Mouse (Mus musculus) bone marrow macrophage, adult 2 months (primary cell): ENCODE data around the gene Olfr458. TPM values are rescaled to one million over a fixed set of nuclear protein-coding genes. Genes with fewer than 3 reads are reported as not detected.
"Not testable (repeated sequence)": the region's sequence is repeated elsewhere in the genome, so short reads cannot be mapped to it uniquely, and the experiment has no call there.

Experiments used
- H3K27ac ChIP-seq: 2 replicates; pipeline ENCODE4 v1.5.1; 2012; ENCODE audit warnings: low read depth, low read length; ENCODE audit not compliant: insufficient read depth
- H3K4me1 ChIP-seq: 2 replicates; pipeline ENCODE4 v1.6.1; 2012; ENCODE audit warnings: low read length; ENCODE audit not compliant: control insufficient read depth, insufficient read depth
- H3K4me3 ChIP-seq: 2 replicates; pipeline ENCODE4 v1.5.1; 2012; ENCODE audit warnings: mild to moderate bottlenecking, low read length, moderate library complexity; ENCODE audit not compliant: insufficient read depth
- CTCF ChIP-seq: IDR thresholded peaks from 2 replicates; pipeline ENCODE4 v1.5.1; 2012; ENCODE audit warnings: low read depth, mild to moderate bottlenecking, low read length, moderate library complexity
- POLR2A ChIP-seq: IDR thresholded peaks from 2 replicates; pipeline ENCODE4 v1.6.1; 2012; ENCODE audit warnings: mild to moderate bottlenecking, low read depth, low read length, borderline replicate concordance
- polyA plus RNA-seq: library from polyadenylated mRNA; stranded (reverse); fragments of >200 nt; gene quantifications from 2 replicates; pipeline ENCODE4 v1.2.4, GENCODE M21; 2012; ENCODE audit not compliant: missing spikeins, insufficient read depth, insufficient read length

The Olfr458 gene
- polyA plus RNA-seq = not detected in 2 replicates

DNA sequence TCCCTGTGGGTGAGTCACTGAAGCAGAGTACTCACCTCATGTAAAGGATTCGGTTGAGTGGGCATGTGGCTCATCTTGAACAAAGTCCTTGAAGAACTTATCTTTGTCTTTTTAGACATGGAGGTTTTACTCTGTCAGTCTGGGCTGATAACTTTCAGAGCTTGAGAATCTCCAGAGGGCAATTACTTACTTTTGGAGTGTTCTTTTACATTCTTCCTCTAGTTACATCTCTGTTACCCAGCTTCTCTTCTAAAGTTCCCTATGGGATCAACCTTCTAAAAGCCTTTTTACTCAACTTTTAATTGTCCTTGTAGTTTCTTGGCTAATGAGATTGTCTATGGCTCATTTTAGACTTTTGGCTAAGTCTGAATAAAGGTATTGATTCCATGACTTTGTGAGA, at the start of gene Olfr458:
Olfr458 (minus strand) TSS at position 101 of the 400 bp plus-strand sequence.
- H3K4me3 ChIP-seq = no peak within 1 kb of the TSS
- no peaks in the 10 kb centered on the region for H3K4me1 ChIP-seq
- TF ChIP-seq CTCF (no peak), POLR2A (no peak)
- no peak within 1 kb of the TSS for H3K27ac ChIP-seq

GRCm38 (mm10) chr6:42513461-42513860, 48.5 kb upstream of the Olfr458 start:
- H3K4me1 ChIP-seq = no peaks in the 10 kb centered on the region
- no peak overlapping the region for H3K27ac ChIP-seq
- no peak overlapping the region for H3K4me3 ChIP-seq
- no peak for TF ChIP-seq POLR2A

DNA sequence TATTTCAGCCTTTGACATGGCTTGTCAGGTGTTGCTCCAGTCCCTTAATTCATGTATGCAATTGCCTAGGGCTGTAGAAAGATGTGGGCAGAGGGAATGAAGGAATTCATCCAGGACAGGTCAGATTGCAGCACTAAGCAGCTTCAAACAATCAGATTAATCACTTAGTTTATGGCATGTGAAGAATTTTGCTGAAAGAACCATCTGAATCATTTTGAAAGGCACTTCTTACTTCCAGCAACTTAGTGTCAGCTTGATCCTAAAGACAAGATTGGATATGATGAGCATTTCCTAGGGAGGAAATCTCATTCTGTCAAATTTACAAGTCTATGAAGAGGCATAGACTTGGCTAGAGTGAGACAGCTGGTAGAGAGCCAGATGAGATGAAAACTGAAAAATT, 44.3 kb upstream of the Olfr458 start:
- no peak overlapping the region for H3K4me3 ChIP-seq
- no peaks in the 10 kb centered on the region for H3K4me1 ChIP-seq
- H3K27ac ChIP-seq = no peak overlapping the region
- TF ChIP-seq POLR2A = no peak

DNA sequence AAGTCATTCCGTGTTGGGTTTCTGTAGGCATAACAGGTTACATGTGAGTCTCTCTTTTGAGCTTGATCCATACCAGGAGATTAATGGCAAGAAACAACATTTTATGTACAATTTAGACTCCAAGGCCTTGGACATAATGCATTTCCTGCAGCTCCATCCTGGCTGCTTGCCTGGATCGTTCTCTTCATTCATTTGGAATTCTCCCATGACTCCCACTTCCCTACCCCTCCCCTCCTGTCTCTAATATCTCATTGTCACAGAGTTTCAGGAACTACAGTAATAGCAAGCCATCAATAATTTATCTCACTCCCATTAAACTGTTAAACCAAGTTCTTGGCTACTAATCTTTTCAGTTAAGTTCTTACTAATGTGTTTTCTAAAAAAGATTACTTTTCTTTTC, 38.5 kb upstream of the Olfr458 start:
- Histone ChIP-seq H3K4me1 (no peaks in the 10 kb centered on the region), H3K4me3 (no peak overlapping the region), H3K27ac (no peak overlapping the region)
- TF ChIP-seq POLR2A (no peak), CTCF (no peak)

- no peaks in the 10 kb centered on the region for H3K4me1 ChIP-seq
- no peak overlapping the region for H3K27ac ChIP-seq
- H3K4me3 ChIP-seq = no peak overlapping the region
- TF ChIP-seq CTCF (no peak), POLR2A (no peak)
Measured at GRCm38 (mm10) chr6:42489731-42490130, 24.7 kb upstream of the Olfr458 start.

DNA sequence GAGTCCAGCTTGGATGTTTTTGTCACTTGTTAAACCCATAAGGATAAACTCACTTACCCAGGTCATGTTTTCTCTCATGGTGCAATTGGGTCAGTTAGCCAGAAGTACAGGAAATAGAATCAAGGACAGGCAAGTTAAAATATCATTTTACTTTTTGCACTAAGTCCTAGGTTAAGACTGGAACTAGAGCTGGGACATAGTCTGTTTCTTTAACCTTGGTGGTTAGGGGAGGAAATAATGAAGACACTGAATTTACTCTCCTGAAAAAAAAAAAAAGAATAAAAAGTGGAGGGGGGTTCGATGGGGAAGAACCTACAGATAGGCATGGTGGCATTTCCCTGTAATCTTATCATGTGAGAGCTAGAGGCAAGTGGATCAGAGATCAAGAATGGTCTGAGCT, 22.1 kb upstream of the Olfr458 start, which contains the start of gene Olfr456:
Olfr456 (minus strand) TSS at position 101 of the 400 bp plus-strand sequence.
- no peak within 1 kb of the TSS for H3K4me3 ChIP-seq
- TF ChIP-seq CTCF = no peak
- TF ChIP-seq POLR2A = no peak
- no peaks in the 10 kb centered on the region for H3K4me1 ChIP-seq
- H3K27ac ChIP-seq = no peak within 1 kb of the TSS

- Histone ChIP-seq H3K4me3 (no peak overlapping the region), H3K27ac (no peak overlapping the region), H3K4me1 (no peaks in the 10 kb centered on the region)
- no peak for TF ChIP-seq CTCF
- no peak for TF ChIP-seq POLR2A
Measured at GRCm38 (mm10) chr6:42484633-42485032, 19.6 kb upstream of the Olfr458 start.

GRCm38 (mm10) chr6:42476235-42476634, 11.2 kb upstream of the Olfr458 start, which contains the start of gene Olfr457:
Olfr457 (minus strand) TSS chr6:42476335.
- TF ChIP-seq POLR2A = no peak
- no peak for TF ChIP-seq CTCF
- H3K4me1 ChIP-seq = no peaks in the 10 kb centered on the region
- H3K27ac ChIP-seq = no peak within 1 kb of the TSS
- H3K4me3 ChIP-seq = no peak within 1 kb of the TSS

DNA sequence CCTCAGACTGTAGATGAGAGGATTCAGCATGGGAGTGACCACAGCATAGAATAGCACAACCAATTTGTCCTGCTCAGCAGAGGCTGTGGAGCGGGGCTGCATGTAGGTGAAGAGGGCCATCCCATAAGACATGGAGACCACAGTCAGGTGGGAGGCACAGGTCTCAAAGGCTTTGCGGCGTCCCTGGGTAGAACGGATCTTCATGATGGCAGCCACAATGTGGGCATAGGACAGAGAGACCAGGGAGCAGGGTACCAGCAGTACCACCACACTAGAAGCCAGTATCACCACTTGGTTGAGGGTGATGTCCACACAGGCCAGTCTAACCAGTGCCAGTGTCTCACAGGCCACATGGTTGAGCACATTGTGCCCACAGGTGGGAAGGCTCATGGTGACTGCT, 6.3 kb upstream of the Olfr458 start:
- H3K4me1 ChIP-seq, H3K4me3 ChIP-seq, H3K27ac ChIP-seq: not testable (repeated sequence)

GRCm38 (mm10) chr6:42470542-42470941, 5.5 kb upstream of the Olfr458 start:
- H3K27ac ChIP-seq = no peak overlapping the region
- no peak overlapping the region for H3K4me3 ChIP-seq
- no peaks in the 10 kb centered on the region for H3K4me1 ChIP-seq
- TF ChIP-seq CTCF (no peak), POLR2A (no peak)

DNA sequence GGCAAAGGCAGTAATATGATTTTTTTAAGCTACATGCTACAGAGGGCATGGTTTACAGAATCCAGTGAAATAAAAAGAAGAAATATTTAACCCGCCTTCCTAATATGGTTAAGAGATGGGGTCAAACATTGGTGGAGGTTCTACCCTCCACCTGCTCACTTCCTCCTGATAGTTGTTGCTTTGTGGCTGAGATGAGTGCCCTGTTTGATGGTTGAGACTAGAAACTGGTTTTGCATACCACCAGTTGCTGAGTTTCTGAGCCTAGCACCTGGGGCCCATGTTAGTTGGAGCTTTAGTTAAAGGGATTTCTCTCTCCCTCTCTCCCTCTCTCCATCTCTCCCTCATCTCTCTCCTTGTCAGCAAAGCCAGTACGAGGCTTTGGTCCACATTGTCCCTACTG, 17.6 kb downstream of the Olfr458 start:
- Histone ChIP-seq H3K4me1 (no peaks in the 10 kb centered on the region), H3K27ac (no peak overlapping the region), H3K4me3 (no peak overlapping the region)
- no peak for TF ChIP-seq CTCF
- TF ChIP-seq POLR2A = no peak
